16 mouse cellular contexts compared by ENCODE assay signal in genomic region chr9:57956838-57957236, GRCm38 (mm10). TPM values are rescaled to one million over a fixed set of nuclear protein-coding genes. Genes with fewer than 3 reads are reported as not detected.
DNase-seq lines count a peak whose midpoint lies in the region; ATAC-seq and TF ChIP-seq lines count a peak whose summit lies in the region.
"Had no signal": no experiment of that assay in that cellular context is flagged by ENCODE, and none has a peak within 500 bp of the region (broad histone marks: within the 10 kb centered on the region; RNA-seq: fewer than 3 reads in every experiment).

No protein-coding gene starts in this region.

- DNase-seq in gastrocnemius, adult 2 months, result no peak
- no peak for DNase-seq in gastrocnemius, postnatal 14 days
- peak; percentile 94 for DNase-seq in CH12.LX (ENCODE audit: extremely low read depth)
- peak; percentile 78 for DNase-seq in thymus, adult 2 months
- no peak for DNase-seq in embryo, embryonic 9.5 days (ENCODE audit: extremely low spot score)
- no peak for DNase-seq in testis, postnatal 10 days (ENCODE audit: low spot score)
- DNase-seq: adrenal gland, adult 8-10 months; kidney, postnatal 10 days had no signal

- 5% methylated on average over 5 of the region's 5 CpGs for WGBS in thymus, adult 2 months
- 83% methylated on average over 5 of the region's 5 CpGs for WGBS in forebrain, embryonic 12.5 days

- H3K9me3 ChIP-seq in CH12.LX (replicated peaks; ENCODE audit: low read length), result no peaks in the 10 kb centered on the region
- H3K9me3 ChIP-seq in forebrain, embryonic 12.5 days, result no peaks in the 10 kb centered on the region
- H3K9me3 ChIP-seq: forebrain, embryonic 13.5 days; heart, embryonic 15.5 days; limb, embryonic 15.5 days had no signal

- no peak overlapping the region for H3K4me3 ChIP-seq in gastrocnemius, adult 2 months
- H3K4me3 ChIP-seq in CH12.LX (replicated peaks in 1 of 3; ENCODE audit: low read depth in 2 of 3, low read length in 2 of 3, poor library complexity in 1 of 3), result peak overlapping the region in 2 of 3 experiments; percentile 31 to 60
- H3K4me3 ChIP-seq in thymus, adult 2 months (ENCODE audit: control insufficient read depth, insufficient read depth, low read length), result no peak overlapping the region
- no peak overlapping the region for H3K4me3 ChIP-seq in forebrain, embryonic 12.5 days (replicated peaks)
- H3K4me3 ChIP-seq: forebrain, embryonic 13.5 days; heart, embryonic 15.5 days; limb, embryonic 15.5 days had no signal

- peaks cover 45 to 98% of the 10 kb centered on the region in 2 experiments for H3K4me1 ChIP-seq in CH12.LX (ENCODE audit: control insufficient read depth in 1 of 2, insufficient read depth in 2 of 2)
- peaks cover 68% of the 10 kb centered on the region for H3K4me1 ChIP-seq in thymus, adult 2 months (replicated peaks; ENCODE audit: control insufficient read depth, insufficient read depth, low read length)
- H3K4me1 ChIP-seq in forebrain, embryonic 12.5 days, result no peaks in the 10 kb centered on the region; the same call in none of the 2 replicates
- H3K4me1 ChIP-seq: forebrain, embryonic 13.5 days had no signal

- peaks cover 85 to 96% of the 10 kb centered on the region in 2 experiments for H3K36me3 ChIP-seq in CH12.LX (replicated peaks in 1 of 2; ENCODE audit: control insufficient read depth in 1 of 2, insufficient read depth in 1 of 2, low read length in 1 of 2)
- H3K36me3 ChIP-seq in thymus, adult 2 months (ENCODE audit: control insufficient read depth, insufficient read depth, low read length), result peaks cover 60% of the 10 kb centered on the region
- H3K36me3 ChIP-seq in forebrain, embryonic 12.5 days (replicated peaks), result peaks cover 16% of the 10 kb centered on the region
- H3K36me3 ChIP-seq: heart, embryonic 15.5 days; limb, embryonic 15.5 days had no signal

- intact Hi-C loops in gastrocnemius, adult 2 months (cut with DNase I), result no loop called here
- intact Hi-C loops in gastrocnemius, postnatal 14 days (cut with DNase I; ENCODE audit: low total_unique reads), result no loop called here

- TF ChIP-seq POLR2A in CH12.LX (IDR thresholded peaks at IDR 0.05; ENCODE audit: low read depth, low read length), result peak; percentile 21
- TF ChIP-seq POLR2A in thymus, adult 2 months (IDR thresholded peaks at IDR 0.05; ENCODE audit: control insufficient read depth, extremely low read depth, insufficient read depth, low read length, poor library complexity), result no peak

- no peak for TF ChIP-seq CTCF in gastrocnemius, adult 2 months (IDR thresholded peaks at IDR 0.05)
- no peak for TF ChIP-seq CTCF in CH12.LX (conservative IDR thresholded peaks at IDR 0.05 in 1 of 2, IDR thresholded peaks at IDR 0.05 in 1 of 2; ENCODE audit: low read depth in 2 of 2, low read length in 2 of 2)
- TF ChIP-seq CTCF in thymus, adult 2 months (IDR thresholded peaks at IDR 0.05; ENCODE audit: borderline replicate concordance, control insufficient read depth, extremely low read depth, insufficient read depth, low read length, poor library complexity), result no peak

- no peak; the same call in 1 of the 2 replicates for TF ChIP-seq RAD21 in CH12.LX (IDR thresholded peaks at IDR 0.05; ENCODE audit: low read depth, low read length)

- H3K27ac ChIP-seq in gastrocnemius, adult 2 months, result peak overlapping the region; percentile 35; the same call in 1 of the 2 replicates
- peak overlapping the region; percentile 99 for H3K27ac ChIP-seq in CH12.LX (ENCODE audit: insufficient read depth, low read depth)
- H3K27ac ChIP-seq in thymus, adult 2 months (ENCODE audit: control insufficient read depth, insufficient read depth, low read length), result peak overlapping the region; percentile 92
- H3K27ac ChIP-seq in forebrain, embryonic 12.5 days, result no peak overlapping the region
- H3K27ac ChIP-seq: forebrain, embryonic 13.5 days; heart, embryonic 15.5 days; limb, embryonic 15.5 days had no signal

- peak; percentile 88 for TF ChIP-seq EP300 in CH12.LX (IDR thresholded peaks at IDR 0.05; ENCODE audit: low read length)

- peak overlapping the region; percentile 95 for H3K4me2 ChIP-seq in CH12.LX (ENCODE audit: insufficient read depth, low read depth, poor library complexity, severe bottlenecking)
- H3K4me2 ChIP-seq in forebrain, embryonic 12.5 days, result no peak overlapping the region
- H3K4me2 ChIP-seq: forebrain, embryonic 13.5 days; heart, embryonic 15.5 days; limb, embryonic 15.5 days had no signal

- peak overlapping the region; percentile 39; the same call in 1 of the 2 replicates for H3K9ac ChIP-seq in CH12.LX (ENCODE audit: insufficient read depth, low read depth)
- no peak overlapping the region for H3K9ac ChIP-seq in forebrain, embryonic 12.5 days
- H3K9ac ChIP-seq: forebrain, embryonic 13.5 days; heart, embryonic 15.5 days; limb, embryonic 15.5 days had no signal

- ATAC-seq in monocyte, adult 5-6 weeks (replicated peaks; ENCODE audit: insufficient number of reproducible peaks, low FRiP score, low TSS enrichment, poor library complexity, severe bottlenecking), result peak; percentile 23; the same call in 1 of the 2 replicates
- ATAC-seq in forebrain, embryonic 12.5 days (ENCODE audit: low FRiP score), result no peak
- ATAC-seq: forebrain, embryonic 13.5 days; hindbrain, embryonic 16.5 days; lung, postnatal 0 days; Patski had no signal

- H3K27me3 ChIP-seq in CH12.LX (replicated peaks), result no peaks in the 10 kb centered on the region
- H3K27me3 ChIP-seq in thymus, adult 2 months (ENCODE audit: control insufficient read depth, insufficient read depth, low read length), result no peaks in the 10 kb centered on the region
- 0 out of 2 replicates have a peak, but pooled peaks cover 4% of the 10 kb centered on the region for H3K27me3 ChIP-seq in forebrain, embryonic 12.5 days
- H3K27me3 ChIP-seq: forebrain, embryonic 13.5 days; heart, embryonic 15.5 days; limb, embryonic 15.5 days; Patski had no signal

- dilution Hi-C loops in CH12.LX (cut with MboI; ENCODE audit: extremely low pct_ligation_motif_present, extremely low pct_unique_long_range_greater_than_20kb, low sequenced_read_pairs), result no loop called here

- in situ Hi-C loops in CH12.LX (cut with MboI; ENCODE audit: low pct_ligation_motif_present, low pct_unique_long_range_greater_than_20kb, low sequenced_read_pairs), result no loop called here

- H3K79me2 ChIP-seq in CH12.LX (replicated peaks; ENCODE audit: control insufficient read depth, extremely low read depth, insufficient read depth, poor library complexity, severe bottlenecking), result peaks cover 69% of the 10 kb centered on the region

TF ChIP-seq in CH12.LX, 34 proteins besides CTCF, POLR2A, EP300 and RAD21:
- TF ChIP-seq ETS1 (conservative IDR thresholded peaks at IDR 0.05; ENCODE audit: low read depth, low read length) (peak; percentile 97), MYC (IDR thresholded peaks at IDR 0.05; ENCODE audit: low read depth, low read length) (peak; percentile 75; the same call in 1 of the 2 replicates), MEF2A (IDR thresholded peaks at IDR 0.05; ENCODE audit: borderline replicate concordance, low read depth, low read length) (peak; percentile 24; the same call in 1 of the 2 replicates), MAZ (IDR thresholded peaks at IDR 0.05; ENCODE audit: low read depth, low read length) (peak; percentile 97), JUN (IDR thresholded peaks at IDR 0.05; ENCODE audit: insufficient read depth, low read depth, low read length) (peak; percentile 36; the same call in 1 of the 2 replicates), BHLHE40 (IDR thresholded peaks at IDR 0.05; ENCODE audit: low read depth, low read length) (no peak; the same call in 1 of the 2 replicates), ZNF384 (IDR thresholded peaks at IDR 0.05; ENCODE audit: low read depth, low read length) (no peak), ZKSCAN1 (IDR thresholded peaks at IDR 0.05; ENCODE audit: borderline replicate concordance, low read depth, low read length) (no peak), SIN3A (IDR thresholded peaks at IDR 0.05; ENCODE audit: low read length) (peak; percentile 68; the same call in 1 of the 2 replicates), IRF4 (IDR thresholded peaks at IDR 0.05; ENCODE audit: low read depth, low read length) (peak; percentile 68), TCF12 (IDR thresholded peaks at IDR 0.05; ENCODE audit: low read depth, low read length) (peak; percentile 95), CHD1 (IDR thresholded peaks at IDR 0.05; ENCODE audit: low read depth, low read length) (no peak), HCFC1 (IDR thresholded peaks at IDR 0.05; ENCODE audit: low read depth, low read length) (peak; percentile 77), CHD2 (IDR thresholded peaks at IDR 0.05; ENCODE audit: low read length) (peak; percentile 81), UBTF (IDR thresholded peaks at IDR 0.05; ENCODE audit: low read depth, low read length) (no peak), JUND (conservative IDR thresholded peaks at IDR 0.05; ENCODE audit: low read depth, low read length) (peak; percentile 58)

RNA-seq across cellular contexts. Expression of gene Sema7a, which starts 16.9 kb away (rescaled TPM):
- 10 to 100 TPM in 1 of 2 experiments, 1 to 10 TPM in 1; 9.0 to 14.4 TPM for total RNA-seq in gastrocnemius, adult 2 months (2021)
- 10 to 100 TPM; 16.8 to 21.0 TPM for total RNA-seq in gastrocnemius, postnatal 14 days (2021)
- 113 and 181 TPM in 2 replicates for total RNA-seq in CH12.LX (2012; rRNA removed)
- total RNA-seq in CH12.LX (2014; rRNA removed), result 78.2 and 88.6 TPM in 2 replicates
- 81.9 and 89.4 TPM in 2 replicates for polyA plus RNA-seq in CH12.LX (2012; ENCODE audit: insufficient read length, low read depth)
- total RNA-seq in monocyte, adult 5-6 weeks (2017), result 0.49 to 16.6 TPM (median 13.2 TPM) in 3 replicates
- polyA plus RNA-seq in thymus, adult 2 months (2012; rRNA removed), result 81.6 and 85.6 TPM in 2 replicates
- polyA plus RNA-seq in forebrain, embryonic 12.5 days (2016; fragmentation: Nextera tagmentation; extraction: Ambion mirVana), result 0.43 and 1.4 TPM in 2 replicates

RNA-seq across cellular contexts. Expression of gene Ubl7, which starts 46.1 kb away (rescaled TPM):
- 10 to 100 TPM; 81.3 to 82.1 TPM for total RNA-seq in gastrocnemius, adult 2 months (2021)
- 10 to 100 TPM; 52.3 to 55.3 TPM for total RNA-seq in gastrocnemius, postnatal 14 days (2021)
- total RNA-seq in CH12.LX (2012; rRNA removed) (31.2 and 37.3 TPM in 2 replicates), CH12.LX (2014; rRNA removed) (19.9 and 24.7 TPM in 2 replicates)
- polyA plus RNA-seq in CH12.LX (2012; ENCODE audit: insufficient read length, low read depth), result 73.3 and 81.1 TPM in 2 replicates
- 10.9 to 35.9 TPM (median 17.3 TPM) in 3 replicates for total RNA-seq in monocyte, adult 5-6 weeks (2017)
- polyA plus RNA-seq in thymus, adult 2 months (2012; rRNA removed), result 182 and 201 TPM in 2 replicates
- 129 and 138 TPM in 2 replicates for polyA plus RNA-seq in forebrain, embryonic 12.5 days (2016; fragmentation: Nextera tagmentation; extraction: Ambion mirVana)

RNA-seq across cellular contexts. Expression of gene Cyp11a1, which starts 49.4 kb away (rescaled TPM):
- total RNA-seq in gastrocnemius, adult 2 months (2021), result under 1 TPM in 1 of 2 experiments, not detected in 1; 0.10 TPM
- under 1 TPM in 1 of 2 experiments, not detected in 1; 0.98 TPM for total RNA-seq in gastrocnemius, postnatal 14 days (2021)
- total RNA-seq in CH12.LX (2012; rRNA removed) (2.6 and 4.6 TPM in 2 replicates), CH12.LX (2014; rRNA removed) (8.3 and 9.0 TPM in 2 replicates)
- polyA plus RNA-seq in CH12.LX (2012; ENCODE audit: insufficient read length, low read depth), result 12.1 and 12.8 TPM in 2 replicates
- total RNA-seq in monocyte, adult 5-6 weeks (2017), result 7.8 to 44.8 TPM (median 28.4 TPM) in 3 replicates
- polyA plus RNA-seq in thymus, adult 2 months (2012; rRNA removed), result 0.84 and 1.3 TPM in 2 replicates
- 0.19 and 0.45 TPM in 2 replicates for polyA plus RNA-seq in forebrain, embryonic 12.5 days (2016; fragmentation: Nextera tagmentation; extraction: Ambion mirVana)

Comparison
In these comparisons a context has a peak if more than half of its experiments do, and no peak if none do; other contexts are left out.
1. DNase-seq: peak in CH12.LX (single experiment) and thymus, adult 2 months (single experiment); none in gastrocnemius, adult 2 months (single experiment), gastrocnemius, postnatal 14 days (single experiment), embryo, embryonic 9.5 days (single experiment) and testis, postnatal 10 days (single experiment).
2. H3K4me3 ChIP-seq: peak in CH12.LX (2 of 3); none in gastrocnemius, adult 2 months (single experiment), thymus, adult 2 months (single experiment) and forebrain, embryonic 12.5 days (single experiment).